In the genomic region with DNA sequence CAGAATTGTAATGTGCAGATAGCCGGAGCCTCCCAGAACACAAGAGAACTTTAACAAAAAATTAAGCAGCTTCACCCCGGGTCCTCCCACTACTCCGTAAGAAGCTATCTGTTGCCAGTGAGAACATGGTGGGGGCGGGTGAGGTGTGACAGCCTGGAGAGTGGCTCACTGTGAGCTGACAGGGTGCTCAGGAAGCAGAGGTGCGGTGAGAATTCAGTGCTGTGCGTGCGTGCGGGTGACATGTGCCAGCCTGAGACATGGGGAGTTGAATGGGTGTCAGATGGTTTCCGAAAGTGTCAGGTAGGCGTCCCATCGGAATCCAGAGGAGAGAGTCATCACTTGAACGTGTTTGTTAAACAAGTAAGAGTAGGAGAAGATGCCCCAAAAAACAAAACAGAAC, we compare ENCODE assay signal across 21 mouse cellular contexts. TPM values are rescaled to one million over a fixed set of nuclear protein-coding genes. Genes with fewer than 3 reads are reported as not detected.
DNase-seq lines count a peak whose midpoint lies in the region; ATAC-seq lines count a peak whose summit lies in the region.
"Had no signal": no experiment of that assay in that cellular context is flagged by ENCODE, and none has a peak within 500 bp of the region (broad histone marks: within the 10 kb centered on the region; RNA-seq: fewer than 3 reads in every experiment).

No protein-coding gene starts in this region.

- no peak overlapping the region for H3K4me2 ChIP-seq in heart, embryonic 15.5 days

- 0 out of 2 replicates have a peak overlapping the region, but pooled peaks have one; percentile 5 for H3K27ac ChIP-seq in heart, embryonic 15.5 days
- H3K27ac ChIP-seq: limb, embryonic 10.5 days; liver, embryonic 14.5 days had no signal

- DNase-seq in heart, adult 18-20 months, result no peak
- DNase-seq in CD8-positive naive resting alpha-beta T cell, adult 2 months (ENCODE audit: low read depth in 2 of 2, low spot score in 2 of 2), result peak; percentile 58 to 63
- peak; percentile 32 to 56 for DNase-seq in frontal cortex, postnatal 10 days (ENCODE audit: low spot score in 2 of 2)
- peak; percentile 59 for DNase-seq in telencephalon, adult 2 months (ENCODE audit: low read depth, low spot score)
- no peak for DNase-seq in lung, postnatal 25 days (ENCODE audit: low spot score)
- DNase-seq: adrenal gland, adult 2 months; cerebellum, adult 9-11 months; gastrocnemius, postnatal 25 days; kidney, postnatal 4 days; lung, postnatal 14 days had no signal

- H3K9ac ChIP-seq in heart, embryonic 15.5 days, result no peak overlapping the region
- H3K9ac ChIP-seq: liver, embryonic 14.5 days had no signal

- no peaks in the 10 kb centered on the region for H3K36me3 ChIP-seq in heart, embryonic 15.5 days
- H3K36me3 ChIP-seq: limb, embryonic 10.5 days had no signal

- peaks cover 14% of the 10 kb centered on the region for H3K4me1 ChIP-seq in heart, embryonic 15.5 days (replicated peaks)

- no peak overlapping the region for H3K4me3 ChIP-seq in heart, embryonic 15.5 days
- H3K4me3 ChIP-seq: limb, embryonic 10.5 days had no signal

- WGBS in heart, embryonic 15.5 days, result 51% methylated on average over 12 of the region's 12 CpGs

- ATAC-seq in heart, embryonic 15.5 days (replicated peaks; ENCODE audit: insufficient number of reproducible peaks, insufficient read depth, low FRiP score, low read depth), result 0 out of 2 replicates have a peak, but pooled peaks have one; percentile 23
- no peak for ATAC-seq in erythroblast, adult 5-6 weeks (replicated peaks; ENCODE audit: low FRiP score, poor library complexity, severe bottlenecking)
- ATAC-seq: intestine, postnatal 0 days; midbrain, embryonic 16.5 days; Patski had no signal

- peaks cover 5% of the 10 kb centered on the region; the same call in 1 of the 2 replicates for H3K27me3 ChIP-seq in heart, embryonic 15.5 days
- H3K27me3 ChIP-seq: Patski had no signal

- peaks cover 3% of the 10 kb centered on the region; the same call in 1 of the 2 replicates for H3K9me3 ChIP-seq in heart, embryonic 15.5 days (replicated peaks)
- H3K9me3 ChIP-seq: limb, embryonic 10.5 days had no signal

RNA-seq across cellular contexts. Expression of gene Zfp957, which starts 7.8 kb away (rescaled TPM):
- polyA plus RNA-seq in heart, embryonic 15.5 days (2015; fragmentation: Nextera tagmentation; extraction: Ambion mirVana), result not detected in 2 replicates
- not detected for total RNA-seq in heart, adult 18-20 months (2021)
- total RNA-seq in erythroblast, adult 5-6 weeks (2015; ENCODE audit: low replicate concordance), result not detected in 2 replicates
- not detected in 2 replicates for total RNA-seq in erythroblast, adult 5-6 weeks (2017; ENCODE audit: low replicate concordance)
- total RNA-seq: adrenal gland, adult 2 months; gastrocnemius, postnatal 25 days; neutrophil, adult 5-6 weeks had no signal
- polyA plus RNA-seq: adrenal gland, adult 2 months; forebrain, embryonic 11.5 days; hindbrain, embryonic 11.5 days; intestine, postnatal 0 days; limb, embryonic 10.5 days; liver, embryonic 14.5 days; midbrain, embryonic 16.5 days; spleen, adult 2 months had no signal

Comparison
In these comparisons a context has a peak if more than half of its experiments do, and no peak if none do; other contexts are left out.
1. DNase-seq: peak in CD8-positive naive resting alpha-beta T cell, adult 2 months (2 of 2), frontal cortex, postnatal 10 days (2 of 2) and telencephalon, adult 2 months (single experiment); none in heart, adult 18-20 months (0 of 2) and lung, postnatal 25 days (single experiment).